Mouse (Mus musculus) liver, adult 2 months (tissue): ENCODE results near the gene Casp9.
A peak's percentile ranks its signal among the peaks of the same experiment; 100 is the strongest.

Source experiments
- CTCF ChIP-seq: fragments of 200-500 bp; IDR thresholded peaks from 2 replicates; pipeline ENCODE4 v1.5.1; 2011; ENCODE audit warnings: low read depth, low read length, control low read depth
- POLR2A ChIP-seq: fragments of 200-500 bp; IDR thresholded peaks from 2 replicates; pipeline ENCODE4 v1.6.1; 2011; ENCODE audit warnings: low read length, control low read depth; ENCODE audit not compliant: insufficient read depth; ENCODE audit errors: extremely low read depth

DNA sequence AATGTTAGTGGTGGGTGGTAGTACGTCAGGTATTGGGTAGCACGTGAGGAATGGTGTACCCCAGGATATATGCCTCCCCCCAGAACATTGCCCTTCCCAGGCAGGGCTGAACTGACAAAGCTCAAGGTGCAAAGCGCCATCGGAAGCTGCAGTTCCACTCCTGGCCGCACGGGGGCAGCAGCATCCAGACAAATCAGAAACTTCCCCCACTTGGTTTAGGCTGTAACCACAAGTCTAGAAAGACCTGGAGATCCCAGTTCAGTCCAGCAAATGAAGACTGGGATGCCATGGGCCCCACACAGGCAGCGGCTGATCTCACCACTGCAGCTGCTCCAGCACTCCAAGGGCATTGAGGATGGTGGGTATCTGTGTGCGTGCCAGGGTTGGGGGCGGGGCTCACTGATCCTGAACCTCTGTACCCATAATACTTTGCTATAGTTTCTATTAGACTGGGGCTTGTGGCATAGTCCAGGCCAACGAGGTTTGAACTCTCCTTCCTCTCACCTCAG is 64.1 kb downstream of the Casp9 start:
- TF ChIP-seq CTCF (peak; percentile 97), POLR2A (no peak)
